Mouse (Mus musculus) lung, embryonic 16.5 days (tissue): ENCODE measurements around the gene Ifna1. TPM values are rescaled to one million over a fixed set of nuclear protein-coding genes. Genes with fewer than 3 reads are reported as not detected.

ENCODE experiments used
- ATAC-seq: fragments of 200-750 bp; cut with Nextera tagmentation; 2 replicates; pipeline ENCODE4 v1.8.0; 2017; ENCODE audit warnings: low read depth, mild to moderate bottlenecking, moderate library complexity
- H3K27ac ChIP-seq: fragments of 300-500 bp; sonication (generic); 2 replicates; pipeline ENCODE4 v1.5.1; 2014; ENCODE audit warnings: mild to moderate bottlenecking, control low read depth, low read length
- H3K27me3 ChIP-seq: fragments of 300-500 bp; sonication (generic); 2 replicates; pipeline ENCODE4 v1.6.1; 2014; ENCODE audit warnings: low read depth, low read length, mixed read lengths; ENCODE audit not compliant: control insufficient read depth, insufficient read depth
- H3K36me3 ChIP-seq: fragments of 300-500 bp; sonication (generic); 2 replicates; pipeline ENCODE4 v1.6.1; 2014; ENCODE audit warnings: low read length; ENCODE audit not compliant: control insufficient read depth, insufficient read depth
- H3K4me1 ChIP-seq: fragments of 300-500 bp; sonication (generic); replicated peaks from 2 replicates; pipeline ENCODE4 v1.6.1; 2014; ENCODE audit warnings: low read length, mixed read lengths; ENCODE audit not compliant: control insufficient read depth, insufficient read depth
- H3K4me2 ChIP-seq: fragments of 300-500 bp; sonication (generic); 2 replicates; pipeline ENCODE4 v1.6.1; 2014; ENCODE audit warnings: low read depth, low read length, control low read depth
- H3K4me3 ChIP-seq: fragments of 300-500 bp; sonication (generic); 2 replicates; pipeline ENCODE4 v1.5.1; 2014; ENCODE audit warnings: mild to moderate bottlenecking, low read length, control low read depth
- H3K9ac ChIP-seq: fragments of 300-500 bp; sonication (generic); 2 replicates; pipeline ENCODE4 v1.6.1; 2014; ENCODE audit warnings: low read length, control low read depth
- H3K9me3 ChIP-seq: fragments of 300-500 bp; sonication (generic); 2 replicates; pipeline ENCODE4 v1.6.1; 2016; ENCODE audit warnings: low read length; ENCODE audit not compliant: control insufficient read depth
- polyA plus RNA-seq: library from polyadenylated mRNA; unstranded; fragments of >200 nt; fragmentation: Nextera tagmentation; extraction: Ambion mirVana; gene quantifications from 2 replicates; pipeline ENCODE4 v1.2.1, GENCODE M21; 2015

Gene Ifna1
- polyA plus RNA-seq, 1 experiment from 2014 or later = not detected

- no peak overlapping the region for H3K27ac ChIP-seq
- no peaks in the 10 kb centered on the region for H3K27me3 ChIP-seq
- ATAC-seq = no peak
- no peaks in the 10 kb centered on the region for H3K36me3 ChIP-seq
- no peak overlapping the region for H3K4me2 ChIP-seq
- H3K9ac ChIP-seq = no peak overlapping the region
- H3K4me3 ChIP-seq = no peak overlapping the region
- no peaks in the 10 kb centered on the region for H3K4me1 ChIP-seq
- no peaks in the 10 kb centered on the region for H3K9me3 ChIP-seq
Observed at GRCm38 (mm10) chr4:88888236-88888635, 38.3 kb downstream of the Ifna1 start.

GRCm38 (mm10) chr4:88893201-88893754, 43.4 kb downstream of the Ifna1 start:
- no peak overlapping the region for H3K27ac ChIP-seq
- no peak overlapping the region for H3K4me3 ChIP-seq
- ATAC-seq = no peak
- H3K4me2 ChIP-seq = no peak overlapping the region
- no peaks in the 10 kb centered on the region for H3K9me3 ChIP-seq
- no peaks in the 10 kb centered on the region for H3K36me3 ChIP-seq
- no peaks in the 10 kb centered on the region for H3K4me1 ChIP-seq
- no peak overlapping the region for H3K9ac ChIP-seq
- no peaks in the 10 kb centered on the region for H3K27me3 ChIP-seq

Other genes with a start within 250 kb of the Ifna1 start
- gene Ifna12, start 246.7 kb upstream of the Ifna1 start, polyA plus RNA-seq = not detected in 2 replicates
- gene C87499, start 215.7 kb upstream of the Ifna1 start, polyA plus RNA-seq = not detected in 2 replicates
- not detected in 2 replicates for gene Ifna13, start 205.6 kb upstream of the Ifna1 start, polyA plus RNA-seq
- not detected in 2 replicates for gene Ifna16, start 173.2 kb upstream of the Ifna1 start, polyA plus RNA-seq
- gene Ifna2, start 166.2 kb upstream of the Ifna1 start, polyA plus RNA-seq = not detected in 2 replicates
- gene Ifnab, start 158.7 kb upstream of the Ifna1 start, polyA plus RNA-seq = not detected in 2 replicates
- gene Gm26566, start 128.3 kb upstream of the Ifna1 start, polyA plus RNA-seq = 0.82 and 1.2 TPM in 2 replicates
- gene Klhl9, start 127.6 kb upstream of the Ifna1 start, polyA plus RNA-seq = 88.1 and 91.8 TPM in 2 replicates
- gene Gm13271, start 95.2 kb upstream of the Ifna1 start, polyA plus RNA-seq = not detected in 2 replicates
- gene Gm13283, start 90.0 kb upstream of the Ifna1 start, polyA plus RNA-seq = 0.31 TPM in 1 of 2 replicates, not detected in the other
- 0.38 and 0.49 TPM in 2 replicates for gene Gm13290, start 76.3 kb upstream of the Ifna1 start, polyA plus RNA-seq
- not detected in 2 replicates for gene Gm13289, start 73.2 kb upstream of the Ifna1 start, polyA plus RNA-seq
- not detected in 2 replicates for gene Gm13272, start 70.2 kb upstream of the Ifna1 start, polyA plus RNA-seq
- 0.34 TPM in 1 of 2 replicates, not detected in the other for gene Ifnz, start 68.0 kb upstream of the Ifna1 start, polyA plus RNA-seq
- gene Gm13276, start 64.4 kb upstream of the Ifna1 start, polyA plus RNA-seq = 0.36 and 1.2 TPM in 2 replicates
- gene Gm13277, start 61.5 kb upstream of the Ifna1 start, polyA plus RNA-seq = not detected in 2 replicates
- not detected in 2 replicates for gene Gm13278, start 58.5 kb upstream of the Ifna1 start, polyA plus RNA-seq
- not detected in 2 replicates for gene Gm13275, start 55.6 kb upstream of the Ifna1 start, polyA plus RNA-seq
- gene Gm13279, start 52.7 kb upstream of the Ifna1 start, polyA plus RNA-seq = not detected in 2 replicates
- gene Gm13285, start 50.4 kb upstream of the Ifna1 start, polyA plus RNA-seq = 1.5 and 1.8 TPM in 2 replicates
- not detected in 2 replicates for gene Gm13287, start 46.8 kb upstream of the Ifna1 start, polyA plus RNA-seq
- gene Gm13288, start 44.6 kb upstream of the Ifna1 start, polyA plus RNA-seq = not detected in 2 replicates
- not detected in 2 replicates for gene Ifna7, start 33.9 kb upstream of the Ifna1 start, polyA plus RNA-seq
- gene Ifna11, start 30.1 kb upstream of the Ifna1 start, polyA plus RNA-seq = not detected in 2 replicates
- not detected in 2 replicates for gene Ifna6, start 22.7 kb upstream of the Ifna1 start, polyA plus RNA-seq
- not detected in 2 replicates for gene Ifna5, start 14.6 kb upstream of the Ifna1 start, polyA plus RNA-seq
- gene Ifna4, start 8.2 kb upstream of the Ifna1 start, polyA plus RNA-seq = not detected in 2 replicates
- gene Ifne, start 30.1 kb downstream of the Ifna1 start, polyA plus RNA-seq = not detected in 2 replicates